Mouse (Mus musculus) urinary bladder, postnatal 25 days (tissue): ENCODE results near the gene Vwce.

Experiments
- DNase-seq: peaks from one replicate; pipeline ENCODE4 v3.0.0; 2022; ENCODE audit warnings: low spot score

Gene Vwce

GRCm38 (mm10) chr19:10645616-10646015 lies 11.6 kb downstream of the Vwce start:
- DNase-seq: no peak

DNA sequence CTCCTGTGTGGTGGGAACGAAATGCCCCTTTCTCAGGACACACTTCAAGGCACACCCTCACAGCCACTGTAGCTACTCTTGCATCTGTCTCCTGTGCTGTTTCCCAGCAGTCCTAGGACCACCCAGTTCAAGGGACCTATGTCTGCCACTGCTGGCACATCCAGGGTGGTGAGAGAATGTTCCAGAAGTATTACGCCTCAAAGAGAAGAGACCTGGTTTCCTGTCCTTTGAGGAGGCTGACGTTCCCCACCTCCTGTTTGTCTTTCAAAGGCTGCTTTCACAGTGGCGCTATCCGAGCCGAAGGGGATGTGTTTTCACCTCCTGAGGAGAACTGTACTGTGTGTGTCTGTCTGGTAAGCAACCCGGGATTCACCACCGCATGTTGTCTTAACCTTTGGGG lies 14.1 kb downstream of the Vwce start:
- no peak for DNase-seq

GRCm38 (mm10) chr19:10656058-10656457 lies 22.0 kb downstream of the Vwce start:
- no peak for DNase-seq

DNA sequence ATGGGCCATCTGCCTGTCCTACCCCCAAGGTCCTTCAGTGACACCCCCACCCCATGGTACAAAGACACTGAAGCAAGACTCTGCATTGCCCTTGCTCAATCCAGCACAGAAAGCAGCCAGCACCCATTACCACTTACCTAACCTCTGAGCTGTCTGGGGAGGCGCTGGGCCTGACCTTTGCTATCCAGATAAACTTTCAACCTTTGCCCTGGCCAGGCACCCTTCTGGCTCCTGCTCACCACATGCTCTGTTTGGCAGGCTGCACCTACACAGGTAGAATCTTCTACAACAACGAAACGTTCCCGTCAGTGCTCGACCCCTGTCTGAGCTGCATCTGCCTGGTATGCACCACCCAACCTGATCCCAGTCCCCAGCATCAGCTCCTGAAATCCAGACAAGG lies 23.7 kb downstream of the Vwce start:
- DNase-seq: no peak

GRCm38 (mm10) chr19:10658406-10658805 lies 24.4 kb downstream of the Vwce start:
- no peak for DNase-seq

DNA sequence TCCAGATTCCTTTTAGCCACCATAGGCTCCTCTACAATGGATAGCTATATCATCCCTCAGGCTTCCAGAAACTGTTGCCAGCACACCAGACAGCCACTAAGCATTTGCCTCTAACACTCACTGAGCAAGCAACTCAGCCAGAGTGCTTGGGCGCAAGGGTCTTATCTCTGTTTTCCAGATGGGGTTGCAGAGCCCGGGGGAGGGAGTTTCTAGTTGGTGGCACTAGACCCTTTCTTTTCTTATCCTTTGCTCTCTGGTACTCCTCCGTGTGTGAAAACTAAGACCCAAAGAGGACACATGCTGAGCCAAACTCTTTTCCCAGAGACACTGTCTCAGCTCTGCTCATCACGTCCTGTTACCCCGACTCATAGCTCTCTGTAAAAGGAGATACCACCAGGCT lies 27.4 kb downstream of the Vwce start:
- DNase-seq: no peak

- DNase-seq: no peak
Measured at GRCm38 (mm10) chr19:10661919-10662318, 27.9 kb downstream of the Vwce start.

DNA sequence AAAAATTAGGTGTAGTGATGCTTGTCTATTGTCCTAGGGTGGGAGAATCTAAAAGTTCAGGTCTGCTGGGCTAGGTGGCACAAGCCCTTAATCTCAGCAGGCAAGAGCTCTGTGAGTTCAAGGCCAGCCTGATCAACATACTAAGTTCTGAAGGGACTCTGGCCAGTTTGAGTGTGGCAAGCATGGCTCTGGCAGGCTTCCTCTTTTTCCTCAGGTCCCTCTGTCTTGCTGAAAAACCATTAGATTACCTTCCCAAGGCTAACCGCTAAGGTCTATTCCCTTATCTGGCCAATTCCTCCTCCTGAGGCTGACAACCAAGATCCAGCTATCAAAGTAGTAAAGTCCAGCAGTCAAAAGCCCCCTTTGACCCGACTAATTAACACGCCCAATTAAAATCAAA lies 28.7 kb downstream of the Vwce start:
- no peak for DNase-seq

GRCm38 (mm10) chr19:10665093-10665492 lies 31.1 kb downstream of the Vwce start:
- no peak for DNase-seq

GRCm38 (mm10) chr19:10665499-10665898 lies 31.5 kb downstream of the Vwce start:
- DNase-seq: peak; percentile 56

DNA sequence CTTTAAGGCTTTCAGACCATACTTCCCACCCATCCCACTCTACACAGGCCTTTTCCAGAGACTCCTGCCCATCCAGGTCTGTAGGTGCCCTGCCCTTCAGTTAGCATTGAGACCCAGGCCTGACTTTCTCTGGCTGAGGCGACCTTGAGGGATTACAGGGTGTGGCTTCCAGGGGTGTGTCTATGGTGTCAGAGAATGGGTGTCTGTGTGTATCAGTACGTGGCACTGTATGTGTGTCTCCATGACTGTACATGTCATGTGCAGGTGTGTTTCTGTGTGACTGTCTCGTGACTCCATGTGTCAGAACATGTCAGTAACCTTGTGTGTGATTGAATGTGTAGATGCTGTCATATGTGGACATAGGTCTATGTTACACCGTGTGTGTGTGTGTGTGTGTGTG lies 37.3 kb downstream of the Vwce start:
- no peak for DNase-seq

- no peak for DNase-seq
Measured at GRCm38 (mm10) chr19:10671854-10672417, 37.9 kb downstream of the Vwce start.

DNA sequence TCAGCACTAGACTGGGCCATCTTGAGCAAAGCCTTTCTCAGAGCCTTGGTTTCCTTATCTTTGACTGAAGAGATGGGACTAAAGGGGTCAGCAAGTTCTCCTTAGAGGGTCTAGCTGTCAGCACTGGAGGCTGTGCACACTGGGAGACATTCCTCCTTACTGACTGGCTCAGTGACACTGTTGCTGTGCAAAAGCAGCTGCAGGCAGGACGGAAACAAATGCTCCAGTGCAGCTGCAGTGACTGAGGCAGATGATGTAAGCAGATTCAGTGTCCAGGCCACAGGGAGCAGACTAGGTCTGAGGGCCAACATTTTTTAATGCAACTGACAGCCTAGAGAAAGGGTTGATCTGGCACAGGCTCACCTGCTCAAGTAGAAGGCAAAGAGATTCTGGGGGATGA lies 39.3 kb downstream of the Vwce start:
- DNase-seq: no peak

GRCm38 (mm10) chr19:10676656-10677055 lies 42.6 kb downstream of the Vwce start:
- DNase-seq: no peak

- DNase-seq: peak; percentile 89
Measured at GRCm38 (mm10) chr19:10677915-10678771, 44.1 kb downstream of the Vwce start, which contains the start of gene Pga5. TSS of gene Pga5 (minus strand) at chr19:10678071.

DNA sequence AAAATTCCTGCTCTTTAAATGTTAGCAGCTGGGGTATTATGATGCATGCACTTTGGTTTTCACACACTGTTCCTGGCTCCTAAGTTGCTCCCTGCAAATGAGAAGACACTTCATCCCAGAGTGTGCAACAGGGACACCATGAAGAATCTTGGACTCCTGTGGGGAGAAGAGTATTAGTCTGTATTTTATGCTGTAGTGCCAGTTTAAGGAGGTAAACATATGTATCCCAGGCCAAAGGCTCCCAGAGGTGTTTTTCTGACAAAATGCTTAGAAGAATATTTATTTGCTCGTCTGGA lies 44.7 kb downstream of the Vwce start:
- no peak for DNase-seq

GRCm38 (mm10) chr19:10681571-10681970 lies 47.6 kb downstream of the Vwce start:
- no peak for DNase-seq

- DNase-seq: no peak
Measured at GRCm38 (mm10) chr19:10685081-10685480, 51.1 kb downstream of the Vwce start.

- DNase-seq: no peak
Measured at GRCm38 (mm10) chr19:10685727-10686126, 51.7 kb downstream of the Vwce start.

GRCm38 (mm10) chr19:10688537-10689352 lies 54.7 kb downstream of the Vwce start, which contains the start of gene Vps37c:
TSS of gene Vps37c (plus strand) at chr19:10688735.
- peak; percentile 95 for DNase-seq

DNA sequence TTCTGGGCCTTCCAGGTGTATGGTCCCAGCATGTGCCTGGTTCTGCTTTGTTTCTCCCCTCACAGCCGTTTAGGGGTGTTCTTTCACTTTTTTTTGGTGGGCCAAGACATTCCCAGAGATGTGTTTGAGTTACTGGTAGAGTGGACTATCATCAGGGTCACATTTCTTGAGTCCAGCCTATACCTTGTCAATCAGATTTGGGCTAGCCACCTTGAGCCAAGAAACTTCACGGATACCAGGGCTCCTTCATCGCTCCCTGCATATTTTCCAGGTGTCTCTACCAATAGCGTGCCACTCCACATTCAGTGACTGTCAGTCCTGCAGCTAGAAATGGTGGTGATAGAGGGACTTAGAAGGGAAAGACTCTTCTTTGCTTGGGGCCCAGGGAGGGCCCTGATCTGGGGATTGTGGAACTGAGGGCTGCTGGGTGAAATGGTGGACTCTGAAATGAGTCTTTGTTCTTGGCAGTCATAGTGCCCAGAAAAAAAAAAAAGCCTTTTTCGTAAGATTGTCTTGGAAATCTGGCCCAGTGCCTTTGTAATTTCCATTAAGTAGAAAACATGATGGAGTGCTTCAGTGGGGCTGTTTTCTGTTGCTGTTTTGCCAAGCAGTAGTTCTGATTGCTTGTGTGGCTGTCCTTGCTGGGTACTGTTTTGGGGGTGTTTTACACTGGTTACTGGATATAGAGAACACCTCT lies 55.6 kb downstream of the Vwce start:
- DNase-seq: no peak

- DNase-seq: no peak
Measured at GRCm38 (mm10) chr19:10690336-10690735, 56.3 kb downstream of the Vwce start.
